ENCODE assay signal across 11 mouse cellular contexts in the genomic region with DNA sequence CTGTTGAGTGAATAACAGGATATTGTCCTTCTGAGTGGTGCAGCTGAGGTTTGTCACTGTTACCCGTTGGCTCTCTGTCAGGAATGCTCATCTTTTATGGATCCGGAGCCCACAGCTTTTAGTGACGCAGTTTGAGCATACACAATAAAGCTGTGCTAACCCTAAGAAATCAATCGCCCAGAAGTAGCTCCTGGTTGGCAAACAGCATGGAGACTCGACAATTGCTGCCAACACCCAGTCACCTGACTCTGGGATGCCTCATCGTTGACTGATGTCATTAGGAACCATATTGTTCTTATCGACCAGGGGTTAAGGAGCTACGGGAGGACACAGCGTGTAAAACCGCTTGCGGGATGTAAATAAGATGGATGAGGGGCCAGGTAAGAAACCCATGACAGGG.
DNase-seq lines count a peak whose midpoint lies in the region; ATAC-seq lines count a peak whose summit lies in the region.
"Had no signal": no experiment of that assay in that cellular context is flagged by ENCODE, and none has a peak within 500 bp of the region (broad histone marks: within the 10 kb centered on the region; RNA-seq: fewer than 3 reads in every experiment).

No protein-coding gene starts in this region.

- H3K4me2 ChIP-seq in forebrain, embryonic 16.5 days (ENCODE audit: low read length): peak overlapping the region; percentile 22; the same call in 1 of the 2 replicates
- H3K4me2 ChIP-seq in liver, embryonic 12.5 days: no peak overlapping the region
- H3K4me2 ChIP-seq: embryonic facial prominence, embryonic 15.5 days; liver, embryonic 11.5 days had no signal

- H3K4me3 ChIP-seq in forebrain, embryonic 16.5 days (replicated peaks; ENCODE audit: low read length): no peak overlapping the region
- H3K4me3 ChIP-seq in liver, embryonic 12.5 days: no peak overlapping the region
- H3K4me3 ChIP-seq: embryonic facial prominence, embryonic 15.5 days; heart, embryonic 10.5 days had no signal

- WGBS in forebrain, embryonic 16.5 days: 21% methylated on average over 11 of the region's 11 CpGs
- 76% methylated on average over 11 of the region's 11 CpGs for WGBS in liver, embryonic 12.5 days (ENCODE audit: insufficient replicate concordance)

- H3K27ac ChIP-seq in forebrain, embryonic 16.5 days (ENCODE audit: low read length): no peak overlapping the region
- no peak overlapping the region for H3K27ac ChIP-seq in liver, embryonic 12.5 days
- H3K27ac ChIP-seq: embryonic facial prominence, embryonic 15.5 days; heart, embryonic 10.5 days had no signal

- peaks cover 6% of the 10 kb centered on the region; the same call in 1 of the 2 replicates for H3K4me1 ChIP-seq in forebrain, embryonic 16.5 days (replicated peaks; ENCODE audit: control insufficient read depth, insufficient read depth, low read length)
- H3K4me1 ChIP-seq in liver, embryonic 12.5 days: no peaks in the 10 kb centered on the region
- H3K4me1 ChIP-seq: embryonic facial prominence, embryonic 15.5 days; heart, embryonic 10.5 days had no signal

- H3K9ac ChIP-seq in forebrain, embryonic 16.5 days (replicated peaks; ENCODE audit: low read depth, low read length): no peak overlapping the region
- no peak overlapping the region for H3K9ac ChIP-seq in liver, embryonic 12.5 days
- H3K9ac ChIP-seq: embryonic facial prominence, embryonic 15.5 days had no signal

- peak; percentile 94 for DNase-seq in Muller cell, postnatal 12 days (ENCODE audit: inconsistent ontology term)
- DNase-seq in cerebellum, adult 18-20 months: peak; percentile 49 to 52
- DNase-seq in kidney, postnatal 4 days: peak; percentile 57 to 59
- no peak for DNase-seq in frontal cortex, postnatal 10 days (ENCODE audit: low spot score in 2 of 2)
- DNase-seq in right cerebral cortex, postnatal 4 days: no peak
- DNase-seq: adrenal gland, postnatal 36 days had no signal

- H3K36me3 ChIP-seq in forebrain, embryonic 16.5 days (ENCODE audit: control insufficient read depth, insufficient read depth): no peaks in the 10 kb centered on the region
- no peaks in the 10 kb centered on the region for H3K36me3 ChIP-seq in liver, embryonic 12.5 days
- H3K36me3 ChIP-seq: embryonic facial prominence, embryonic 15.5 days; heart, embryonic 10.5 days had no signal

- no peaks in the 10 kb centered on the region for H3K9me3 ChIP-seq in forebrain, embryonic 16.5 days (ENCODE audit: control insufficient read depth, low read length)
- no peaks in the 10 kb centered on the region for H3K9me3 ChIP-seq in liver, embryonic 12.5 days (replicated peaks)
- H3K9me3 ChIP-seq: embryonic facial prominence, embryonic 15.5 days; heart, embryonic 10.5 days had no signal

- ATAC-seq in forebrain, embryonic 16.5 days: peak; percentile 47; the same call in 1 of the 2 replicates
- no peak for ATAC-seq in liver, embryonic 12.5 days

- no peaks in the 10 kb centered on the region for H3K27me3 ChIP-seq in forebrain, embryonic 16.5 days (replicated peaks; ENCODE audit: control insufficient read depth, insufficient read depth, low read length)
- H3K27me3 ChIP-seq in liver, embryonic 12.5 days (replicated peaks): no peaks in the 10 kb centered on the region
- H3K27me3 ChIP-seq: embryonic facial prominence, embryonic 15.5 days had no signal

Comparison
In these comparisons a context has a peak if more than half of its experiments do, and no peak if none do; other contexts are left out.
1. DNase-seq: peak in Muller cell, postnatal 12 days (single experiment), cerebellum, adult 18-20 months (2 of 2) and kidney, postnatal 4 days (2 of 2); none in frontal cortex, postnatal 10 days (0 of 2) and right cerebral cortex, postnatal 4 days (single experiment).